Mouse (Mus musculus) thymus, postnatal 36 days (tissue): ENCODE measurements around the gene Rest.
A peak's percentile ranks its signal among the peaks of the same experiment; 100 is the strongest.

Experiments
- DNase-seq, 2 experiments: peaks; one replicate each; pipeline ENCODE4 v3.0.0; 2022; ENCODE audit warnings: mixed read lengths in 2 of 2

Rest gene

GRCm38 (mm10) chr5:77266066-77266885 is 985 bp downstream of the Rest start:
- DNase-seq = peak; percentile 67 to 76

GRCm38 (mm10) chr5:77266886-77267401 is 1.7 kb downstream of the Rest start:
- DNase-seq = no peak

- no peak for DNase-seq
Observed at GRCm38 (mm10) chr5:77267441-77267840, 2.1 kb downstream of the Rest start.

- no peak for DNase-seq
Observed at GRCm38 (mm10) chr5:77267957-77268624, 2.8 kb downstream of the Rest start.

GRCm38 (mm10) chr5:77269399-77269798 is 4.1 kb downstream of the Rest start:
- DNase-seq = peak in 1 of 2 experiments; percentile 39

GRCm38 (mm10) chr5:77273151-77273550 is 7.9 kb downstream of the Rest start:
- DNase-seq = peak; percentile 77 to 87

- DNase-seq = peak; percentile 53 to 64
Observed at GRCm38 (mm10) chr5:77275950-77276349, 10.7 kb downstream of the Rest start.

GRCm38 (mm10) chr5:77277204-77277603 is 11.9 kb downstream of the Rest start:
- no peak for DNase-seq

- DNase-seq = no peak
Observed at GRCm38 (mm10) chr5:77281518-77282174, 16.4 kb downstream of the Rest start.

GRCm38 (mm10) chr5:77282242-77282641 is 17.0 kb downstream of the Rest start:
- no peak for DNase-seq

- no peak for DNase-seq
Observed at GRCm38 (mm10) chr5:77285685-77286084, 20.4 kb downstream of the Rest start.

GRCm38 (mm10) chr5:77286904-77287303 is 21.6 kb downstream of the Rest start:
- no peak for DNase-seq

GRCm38 (mm10) chr5:77287901-77288300 is 22.6 kb downstream of the Rest start:
- DNase-seq = no peak

- no peak for DNase-seq
Observed at GRCm38 (mm10) chr5:77289686-77290085, 24.4 kb downstream of the Rest start.

GRCm38 (mm10) chr5:77290606-77291005 is 25.3 kb downstream of the Rest start:
- no peak for DNase-seq

- no peak for DNase-seq
Observed at GRCm38 (mm10) chr5:77292803-77293522, 27.7 kb downstream of the Rest start.

- no peak for DNase-seq
Observed at GRCm38 (mm10) chr5:77299486-77299885, 34.2 kb downstream of the Rest start.

- no peak for DNase-seq
Observed at GRCm38 (mm10) chr5:77301296-77301903, 36.1 kb downstream of the Rest start.

GRCm38 (mm10) chr5:77307821-77308553 is 42.7 kb downstream of the Rest start:
- DNase-seq = no peak

GRCm38 (mm10) chr5:77309051-77309906 is 44.0 kb downstream of the Rest start:
- DNase-seq = peak in 1 of 2 experiments; percentile 66
